Mouse (Mus musculus) erythroid progenitor cell, adult 5-6 weeks (primary cell): ENCODE results near the gene Uqcrq. TPM values are rescaled to one million over a fixed set of nuclear protein-coding genes. Genes with fewer than 3 reads are reported as not detected.

Source experiments
- ATAC-seq: replicated peaks from 2 replicates; pipeline ENCODE4 v1.8.0; 2016; ENCODE audit warnings: moderate number of reproducible peaks, mild to moderate bottlenecking, moderate TSS enrichment, inconsistent platforms; ENCODE audit not compliant: poor library complexity, low FRiP score, severe bottlenecking
- total RNA-seq, 2 experiments: library from RNA; stranded (forward) in 1 of 2; stranded (reverse) in 1 of 2; fragments of 150-400 nt in 1 of 2; fragments of 186-747, 209-891 nt in 1 of 2; gene quantifications; 2 replicates each; pipeline versions ENCODE4 v1.2.3 to v1.2.4; 2015 to 2017; ENCODE audit warnings: low replicate concordance in 2 of 2

The Uqcrq gene
- 79.2 and 113 TPM in 2 replicates for total RNA-seq (2015; ENCODE audit: low replicate concordance)
- 29.4 and 33.0 TPM in 2 replicates for total RNA-seq (2017; ENCODE audit: low replicate concordance)

DNA sequence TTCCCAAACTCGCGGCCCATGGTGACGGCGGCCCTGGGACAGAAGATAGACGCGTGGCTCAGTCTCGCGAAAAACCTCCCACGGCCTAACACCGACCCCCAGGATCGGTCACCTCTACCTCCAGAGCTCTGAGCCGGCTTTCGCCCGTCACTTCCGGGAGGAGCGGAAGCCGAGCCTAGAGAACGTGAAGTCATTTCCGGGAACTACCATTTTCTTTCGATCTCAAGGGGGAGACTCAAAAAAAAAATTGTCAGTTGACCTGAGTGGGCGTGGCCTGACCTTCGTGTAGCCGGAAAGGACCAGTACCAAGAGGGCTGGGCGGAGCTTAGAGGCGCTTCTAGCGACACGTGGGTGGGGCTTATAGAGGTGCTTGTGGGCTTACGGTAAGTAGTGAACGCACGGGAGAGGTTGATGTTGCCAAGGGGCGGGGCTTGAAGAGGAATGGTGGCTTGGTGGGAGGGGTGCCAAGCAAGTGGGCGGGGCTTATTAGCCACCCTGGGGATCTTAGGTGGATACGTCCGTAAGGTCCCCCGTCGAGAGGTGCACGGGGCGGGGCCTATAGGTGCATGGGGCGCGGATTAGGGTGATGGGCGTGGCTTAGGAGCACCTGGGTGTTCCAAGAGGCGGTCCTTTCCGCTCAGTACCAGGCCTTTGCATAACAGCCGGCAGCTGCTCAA lies at the start of gene Uqcrq, which contains the start of gene Gdf9:
Gene Uqcrq, minus strand, starts transcription at position 162 of the 677 bp plus-strand sequence.
Gene Gdf9, plus strand, starts transcription at position 354 of the 677 bp plus-strand sequence.
- peak; percentile 90 for ATAC-seq

DNA sequence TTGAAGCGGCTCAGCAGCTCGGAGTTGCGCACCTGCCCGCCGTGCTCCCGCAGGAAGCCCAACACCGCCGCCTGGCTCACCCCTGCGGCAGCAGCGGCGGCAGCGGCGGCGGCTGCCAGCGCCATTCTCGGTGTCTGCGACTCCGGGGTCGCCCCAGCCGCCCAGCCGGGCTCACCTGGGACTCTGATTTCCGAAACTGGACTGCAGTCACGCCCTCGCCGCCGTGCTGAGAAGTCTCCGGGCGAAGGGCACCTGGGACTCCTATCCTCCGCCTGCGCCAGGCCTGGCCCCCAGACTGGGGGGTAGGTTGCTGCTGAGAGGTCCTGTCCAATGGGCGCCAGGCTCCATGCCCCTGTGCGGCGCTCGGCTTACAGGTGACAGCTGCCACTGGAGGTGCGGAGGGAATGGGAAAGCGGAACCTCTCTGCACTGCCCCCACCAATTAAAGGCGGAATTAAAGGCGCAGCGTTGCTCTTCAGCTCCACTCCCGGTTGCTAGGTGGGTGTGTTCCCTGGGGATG lies 49.2 kb upstream of the Uqcrq start, which contains the start of the genes Gm9945 and Sowaha:
Gene Gm9945, plus strand, starts transcription at position 384 of the 519 bp plus-strand sequence.
Gene Sowaha, minus strand, starts transcription at position 492 of the 519 bp plus-strand sequence.
- ATAC-seq = peak; percentile 67

DNA sequence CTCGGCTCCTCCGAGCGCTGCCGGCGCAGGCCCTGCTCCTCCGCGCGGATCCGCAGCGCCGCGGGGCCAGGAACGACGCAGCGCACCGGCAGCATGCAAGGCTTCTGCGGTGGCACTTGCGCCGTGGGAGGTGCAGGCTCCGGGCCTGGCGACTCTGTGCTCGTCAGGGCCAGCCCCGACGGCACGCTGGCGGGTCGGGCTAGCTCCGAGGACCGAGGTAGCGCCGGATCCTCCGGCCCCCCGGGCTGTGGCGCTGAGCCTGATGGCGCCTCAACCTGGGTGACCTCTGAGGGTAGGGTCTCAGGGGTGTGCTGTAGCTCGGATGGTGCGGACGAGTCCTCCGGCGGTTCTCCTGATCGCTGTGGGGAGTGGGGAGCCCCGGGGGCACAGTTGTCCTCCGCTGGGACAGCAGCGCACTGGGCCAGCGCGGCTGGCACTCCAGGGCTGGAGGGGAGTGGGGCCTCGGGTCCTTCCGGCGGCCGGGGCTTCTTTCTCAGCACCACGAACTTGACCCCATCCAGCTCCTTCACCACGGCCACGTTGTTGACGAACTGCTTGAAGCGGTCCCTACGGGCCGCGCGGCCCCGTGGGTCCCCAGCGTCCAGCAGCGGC lies 48.6 kb upstream of the Uqcrq start:
- ATAC-seq = no peak

DNA sequence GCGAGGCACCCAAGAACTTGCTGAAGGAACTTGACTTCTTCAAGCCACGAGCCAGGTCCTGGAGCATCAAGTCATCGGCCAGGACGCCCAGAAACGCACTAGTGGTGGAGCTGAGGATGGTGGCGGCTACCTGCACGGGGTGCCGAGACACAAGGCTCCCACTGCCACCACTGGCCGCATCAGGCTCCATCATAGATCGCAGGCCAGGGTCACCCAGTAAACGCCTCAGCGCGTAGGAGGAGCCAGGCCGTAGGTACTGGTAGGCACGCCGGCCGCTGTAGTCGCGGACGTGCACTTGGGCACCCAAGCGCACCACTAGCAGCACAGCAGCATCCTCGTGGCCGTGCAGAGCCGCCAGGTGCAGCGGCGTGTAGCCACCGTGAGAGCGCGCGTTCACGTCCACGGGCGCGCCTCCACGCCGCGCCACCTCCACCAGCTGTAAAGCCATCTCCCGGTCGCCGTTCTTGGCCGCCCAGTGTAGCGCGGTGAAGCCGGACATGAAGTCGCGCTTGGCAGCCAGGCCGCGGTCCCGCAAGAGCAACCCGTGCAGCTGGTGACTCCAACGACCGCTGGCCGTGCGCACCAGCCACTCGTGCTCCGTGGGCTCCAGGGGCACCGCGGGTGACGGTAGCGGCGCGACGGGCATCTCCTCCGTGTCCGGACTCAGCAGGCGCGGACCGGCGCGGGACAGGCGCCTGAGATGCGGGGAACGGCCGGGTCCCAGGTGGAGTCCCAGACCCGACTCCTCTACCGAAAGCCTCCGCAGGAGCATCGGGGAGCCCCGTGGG lies 47.9 kb upstream of the Uqcrq start:
- no peak for ATAC-seq

DNA sequence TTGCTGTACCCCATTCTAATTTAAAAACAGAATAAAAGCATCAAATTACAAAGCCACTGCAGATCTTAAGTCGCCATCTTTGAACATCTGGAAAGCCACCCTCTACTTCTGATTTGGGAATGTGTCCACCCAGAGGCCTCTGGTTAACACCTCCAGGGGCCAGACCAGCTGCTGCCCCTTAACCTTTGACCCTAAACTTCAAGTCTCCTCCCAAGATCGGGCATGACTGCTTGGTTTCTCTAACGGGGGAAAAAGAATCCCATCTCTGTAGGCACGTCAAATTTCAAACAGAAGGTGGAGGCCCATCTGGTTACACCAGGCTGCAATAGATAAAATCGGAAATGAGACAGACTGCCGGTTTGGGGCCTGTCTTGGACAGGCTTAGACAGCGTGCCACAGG lies 47.2 kb upstream of the Uqcrq start:
- no peak for ATAC-seq

DNA sequence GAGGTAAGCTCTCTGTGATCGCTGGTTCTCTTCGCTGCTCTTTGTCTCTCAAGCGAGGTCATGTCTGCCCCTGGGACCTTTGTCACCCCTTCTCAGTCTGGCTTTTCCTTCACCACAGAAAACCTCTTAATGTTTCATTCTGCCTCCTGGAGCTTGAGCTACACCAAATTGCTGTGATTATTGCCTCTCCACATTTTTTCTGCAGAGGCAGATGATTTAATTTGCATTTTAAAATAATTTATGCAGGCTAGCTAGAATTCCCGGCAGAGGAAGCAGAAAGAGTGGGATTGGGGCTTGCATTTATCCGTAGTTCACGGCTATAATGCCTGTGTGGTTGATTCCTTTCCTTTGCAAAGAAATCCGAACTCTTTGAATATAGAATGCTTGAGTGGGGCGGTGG lies 45.0 kb upstream of the Uqcrq start:
- no peak for ATAC-seq

DNA sequence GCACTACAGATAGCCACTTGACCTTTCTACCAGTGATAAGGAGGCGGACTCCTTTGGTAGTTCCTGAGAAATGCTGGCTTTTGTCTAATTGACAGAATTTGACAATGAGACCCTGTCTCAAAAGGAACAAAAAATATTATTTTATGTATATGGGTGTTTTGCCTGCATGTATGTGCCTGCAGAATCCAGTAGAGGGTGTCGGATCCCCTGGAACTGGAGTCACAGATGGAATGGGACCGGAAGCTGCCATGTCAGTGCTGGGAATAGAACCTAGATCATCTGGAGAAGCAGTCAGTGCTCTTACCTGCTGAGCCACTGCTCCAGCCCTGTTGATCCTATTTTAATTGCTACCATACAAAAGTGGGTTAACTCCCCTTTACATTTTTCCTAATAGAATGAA lies 42.1 kb upstream of the Uqcrq start:
- ATAC-seq = no peak; the same call in 1 of the 2 replicates

DNA sequence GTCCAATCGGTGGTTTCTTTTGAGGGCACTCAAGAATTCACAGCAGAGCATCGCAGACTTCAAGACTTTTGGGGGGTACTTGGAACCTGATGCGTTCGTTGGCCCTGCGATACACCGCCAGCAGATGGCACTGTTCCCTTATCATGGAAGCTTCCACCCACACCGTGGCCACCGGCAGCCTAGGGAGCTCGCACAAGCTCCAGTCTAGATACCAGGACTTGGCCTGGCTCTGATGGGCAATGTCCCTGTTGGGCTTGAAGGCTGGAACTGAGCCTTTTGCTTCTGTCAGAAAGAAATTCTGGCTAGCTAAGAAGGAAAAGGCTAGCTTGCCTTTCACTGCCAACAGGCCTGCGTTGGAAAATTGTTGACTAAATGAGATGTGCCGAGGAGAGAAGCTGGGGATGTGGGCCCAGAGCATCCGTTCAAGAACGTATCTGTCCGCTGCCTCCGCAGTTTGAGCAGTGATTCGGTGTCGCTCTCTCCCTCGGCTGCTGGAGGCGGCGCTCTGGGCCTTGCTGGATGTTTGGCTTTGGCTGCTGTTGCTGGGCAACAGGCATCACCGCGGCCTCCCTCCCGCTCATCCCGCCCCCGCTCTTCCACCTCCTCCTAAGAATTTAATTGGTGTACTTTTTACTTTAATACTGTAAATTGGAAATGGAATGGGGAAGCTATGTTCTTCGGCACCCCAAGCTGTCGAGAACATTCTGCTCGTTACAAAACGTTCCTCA lies 39.5 kb upstream of the Uqcrq start, which contains the start of gene Gm9837:
Gene Gm9837, minus strand, starts transcription at position 512 of the 728 bp plus-strand sequence.
- peak; percentile 95 for ATAC-seq

DNA sequence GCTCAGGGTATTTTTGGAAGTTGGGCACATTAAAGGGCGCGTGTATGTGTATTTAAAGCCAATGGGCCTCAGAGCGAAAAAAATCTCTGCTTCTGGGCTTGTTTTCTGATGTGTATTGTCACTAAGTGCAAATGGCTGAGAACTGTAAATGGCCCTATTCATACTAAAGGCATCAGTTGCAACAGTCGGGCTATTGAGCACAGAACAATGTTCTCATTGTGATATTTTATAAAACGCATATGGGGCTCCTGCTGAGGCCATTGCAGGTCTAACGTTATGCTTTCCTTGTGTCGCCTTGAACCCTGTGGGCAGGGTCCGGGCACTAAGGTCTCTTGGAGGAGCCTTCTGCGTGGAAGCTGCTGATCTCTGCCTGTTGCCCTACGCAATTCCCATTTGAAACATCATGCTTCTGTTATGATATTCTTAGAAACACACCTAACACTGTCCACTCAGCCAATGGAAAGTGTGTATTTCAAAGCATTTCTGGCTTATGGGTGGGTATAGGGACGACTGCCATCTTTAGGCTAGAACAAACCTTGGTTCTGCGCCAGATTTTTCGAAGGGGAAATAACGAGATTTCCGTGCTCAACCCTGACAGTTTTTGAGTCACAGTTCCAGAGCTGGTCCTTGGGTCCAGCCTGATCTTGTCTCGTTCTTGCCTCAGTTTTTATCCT lies 38.8 kb upstream of the Uqcrq start:
- no peak for ATAC-seq

DNA sequence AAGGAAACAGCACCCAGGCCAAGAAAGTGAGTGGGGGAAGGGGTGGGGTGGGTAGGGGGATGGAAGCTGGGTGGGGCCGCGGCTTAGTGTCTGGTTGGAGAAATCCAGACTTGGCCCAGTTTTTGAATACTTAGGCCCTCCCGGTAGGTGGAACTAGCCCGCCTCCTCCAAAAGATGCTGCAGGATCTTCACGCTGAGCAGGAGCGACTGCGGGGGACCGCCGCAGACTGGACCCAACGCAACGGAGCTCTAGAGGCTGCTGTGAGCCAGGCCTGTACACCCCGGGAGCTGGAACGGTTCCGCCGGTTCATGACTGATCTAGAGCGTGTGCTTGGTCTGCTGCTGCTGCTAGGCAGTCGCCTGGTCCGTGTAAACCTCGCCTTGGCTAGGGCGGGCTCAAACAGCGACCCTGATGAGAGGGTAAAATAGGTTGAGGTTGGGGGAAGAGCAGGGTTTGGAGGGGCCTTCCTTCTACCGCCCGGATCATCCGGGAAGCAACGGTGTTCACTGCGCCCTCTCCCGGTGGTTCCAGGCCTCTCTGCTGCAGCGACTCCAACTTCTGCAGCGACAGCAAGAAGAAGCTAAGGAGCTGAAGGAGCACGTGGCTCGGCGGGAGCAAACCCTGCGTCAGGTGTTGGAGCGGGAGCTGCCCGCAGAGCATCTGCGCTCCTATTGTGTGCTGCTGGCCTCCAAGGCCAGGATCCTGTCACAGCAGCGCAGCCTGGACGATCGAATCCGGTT lies 35.8 kb upstream of the Uqcrq start:
- ATAC-seq = peak; percentile 40; the same call in 1 of the 2 replicates

DNA sequence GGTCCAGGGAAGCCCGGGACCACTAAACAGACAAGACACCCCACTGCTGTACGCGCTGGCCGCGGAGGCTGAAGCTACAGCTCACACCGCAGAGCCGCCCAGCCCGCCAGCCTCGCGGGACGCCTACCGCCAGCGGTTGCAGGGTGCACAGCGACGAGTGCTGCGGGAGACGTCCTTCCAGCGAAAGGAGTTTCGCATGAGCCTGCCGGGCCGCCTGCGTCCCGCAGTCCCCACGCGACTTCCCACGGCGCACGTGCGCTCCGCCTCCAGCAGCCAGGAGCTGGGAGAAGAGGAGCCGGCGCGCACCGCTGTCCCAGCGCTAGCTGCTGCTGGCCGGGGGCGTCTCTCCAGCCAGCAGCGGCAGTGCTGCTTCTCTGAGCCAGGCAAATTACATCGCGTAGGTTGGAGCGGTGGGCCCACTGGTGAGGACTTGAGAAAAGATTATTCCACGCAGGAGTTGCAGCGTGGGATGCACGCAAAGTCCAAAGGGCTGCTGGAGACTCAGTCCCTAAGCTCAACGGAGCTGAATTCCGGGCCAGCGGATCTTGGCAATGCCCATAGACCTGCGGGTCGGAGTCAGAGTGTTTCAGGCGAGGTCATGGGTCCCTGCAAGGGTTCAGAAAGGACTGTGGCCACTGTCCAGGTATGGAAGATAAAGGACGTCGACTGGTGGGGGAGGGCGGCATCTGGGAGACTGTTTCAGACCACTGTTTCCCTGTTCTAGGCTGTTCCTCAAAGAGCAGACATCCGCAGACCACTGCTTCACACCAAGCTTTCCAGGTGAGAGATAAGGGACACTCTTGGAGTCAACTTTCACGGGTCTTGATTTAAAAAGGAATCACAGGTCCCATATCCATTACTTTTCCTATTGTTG lies 33.2 kb upstream of the Uqcrq start:
- ATAC-seq = no peak

DNA sequence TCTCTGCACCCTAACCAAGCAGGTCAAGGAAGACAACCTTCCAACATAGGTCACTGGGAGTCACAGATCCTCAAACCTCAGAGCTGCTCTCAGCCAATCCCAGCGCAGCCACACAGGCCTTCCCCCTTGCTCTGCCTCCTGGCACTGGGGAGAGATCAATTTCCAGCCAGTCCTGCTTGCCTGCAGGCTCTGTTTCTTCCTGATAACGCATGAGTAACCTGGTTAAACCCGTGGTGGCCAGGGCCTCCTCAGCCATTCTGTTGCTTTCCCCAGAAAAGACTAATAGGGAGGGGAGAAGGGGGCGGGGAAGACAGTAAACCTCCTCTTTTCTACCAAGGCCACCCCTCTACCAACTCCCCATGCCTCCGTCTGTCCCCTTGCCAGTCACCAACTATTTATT lies 31.1 kb upstream of the Uqcrq start:
- no peak for ATAC-seq

DNA sequence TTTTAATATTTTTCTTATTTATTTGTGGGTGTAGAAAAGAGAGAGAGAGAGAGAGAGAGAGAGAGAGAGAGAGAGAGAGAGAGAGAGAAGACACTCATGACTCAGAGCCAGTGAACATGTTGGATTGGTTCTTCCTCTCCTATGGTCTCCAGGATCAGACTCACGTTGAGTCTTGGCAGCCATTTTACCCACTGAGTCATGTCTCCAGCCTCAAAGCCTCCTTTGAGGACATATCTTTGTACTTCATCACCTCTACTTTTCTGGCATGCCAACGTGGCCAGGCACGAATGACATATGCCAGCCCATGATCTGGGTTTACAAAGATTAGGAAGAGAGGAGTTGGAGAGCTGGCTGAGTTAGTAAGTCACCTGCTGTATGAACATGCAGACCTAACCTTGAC lies 29.6 kb upstream of the Uqcrq start:
- ATAC-seq = no peak

DNA sequence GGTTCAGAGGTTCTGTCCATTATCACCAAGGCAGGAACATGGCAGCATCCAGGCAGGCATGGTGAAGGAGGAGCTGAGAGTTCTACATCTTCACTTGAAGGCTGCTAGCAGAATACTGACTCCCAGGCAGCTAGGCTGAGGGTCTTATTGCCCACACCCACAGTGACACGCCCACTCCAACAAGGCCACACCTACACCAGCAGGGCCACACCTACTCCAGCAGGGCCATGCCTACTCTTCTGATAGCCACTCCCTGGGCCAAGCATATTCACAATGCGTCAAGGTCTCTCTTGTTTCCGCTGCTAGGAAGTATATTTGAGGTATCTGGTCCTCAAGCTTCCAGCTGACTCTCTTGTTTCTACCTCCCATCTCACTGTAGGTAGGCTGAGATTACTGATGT lies 28.4 kb upstream of the Uqcrq start:
- ATAC-seq = no peak

DNA sequence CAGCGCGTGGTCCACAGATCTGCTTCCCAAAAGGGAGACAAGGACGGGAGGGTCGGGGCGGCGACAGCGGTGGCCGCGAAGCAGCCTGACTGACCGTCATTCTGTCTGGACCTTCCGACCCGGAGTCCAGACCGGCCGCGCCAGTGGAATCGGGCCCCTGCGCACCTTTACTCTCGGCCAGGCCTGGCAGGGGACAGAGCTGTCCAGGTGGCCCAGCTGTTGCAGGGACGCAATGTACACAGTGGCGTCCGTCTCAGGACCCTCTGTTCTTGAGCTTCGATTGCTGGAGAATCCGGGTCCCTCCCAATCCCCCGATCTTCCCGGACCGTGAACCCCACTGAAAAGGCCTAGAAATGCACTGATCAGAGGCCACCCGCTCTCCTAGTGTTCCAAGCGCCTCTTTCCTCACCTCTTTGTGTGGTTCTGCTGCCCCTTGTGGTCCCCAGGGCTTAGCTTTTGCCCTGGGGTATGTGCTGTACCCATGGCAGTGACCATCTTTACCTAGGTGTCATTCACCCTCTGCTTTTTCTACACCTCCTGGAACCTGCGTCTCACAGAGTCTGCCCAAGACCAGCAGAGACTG lies 26.8 kb upstream of the Uqcrq start:
- ATAC-seq = no peak

DNA sequence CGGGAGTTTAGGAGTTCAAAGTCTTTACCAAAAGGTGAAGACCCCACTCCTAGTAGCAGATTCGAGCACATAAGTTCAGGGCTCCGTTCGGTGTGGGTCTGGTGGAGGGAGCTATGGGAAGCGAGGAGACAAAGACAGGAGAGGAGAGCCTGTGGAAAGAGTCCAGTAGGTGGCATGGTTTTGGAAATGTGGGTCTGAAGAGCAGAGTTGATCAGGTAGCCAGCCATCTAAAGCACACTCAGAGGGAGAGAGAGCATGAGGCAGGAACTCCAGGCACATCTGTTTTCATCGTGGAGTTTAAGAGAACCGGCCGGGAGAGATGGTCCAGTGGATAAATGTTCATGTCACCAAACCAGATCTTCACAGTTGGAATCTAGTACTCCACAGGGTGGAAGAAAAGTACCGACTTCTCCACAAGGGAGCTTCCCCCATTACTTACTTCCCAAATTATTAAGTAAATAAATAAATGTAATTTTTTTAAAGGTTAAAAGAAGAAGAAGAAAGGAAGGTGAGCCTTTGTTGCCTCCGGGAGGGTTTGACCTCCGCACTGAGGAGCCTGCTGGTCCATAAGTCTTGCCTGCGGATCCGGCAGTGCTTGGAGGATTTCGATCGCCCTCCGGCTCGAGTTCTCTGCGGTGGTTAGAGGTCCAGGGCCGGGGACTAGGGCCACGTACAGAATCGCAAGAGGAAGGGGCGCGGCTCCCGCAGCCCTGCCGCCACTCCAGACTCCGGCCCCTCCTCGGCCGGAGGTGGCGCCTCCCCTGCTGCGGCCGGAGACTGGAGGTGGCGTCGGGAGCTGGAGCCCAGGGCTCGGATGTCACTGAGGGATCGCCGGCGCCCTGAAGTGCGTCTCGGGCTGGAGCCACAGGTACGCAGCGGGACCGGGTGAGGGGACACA lies 26.1 kb upstream of the Uqcrq start, which contains the start of the genes Gm10447 and Shroom1:
Gene Gm10447, minus strand, starts transcription at position 637 of the 898 bp plus-strand sequence.
Gene Shroom1, plus strand, starts transcription at position 732 of the 898 bp plus-strand sequence.
- no peak for ATAC-seq
